Mouse (Mus musculus): ENCODE results near the gene Hcrtr2.

Hcrtr2 gene

GRCm38 (mm10) chr9:76323756-76324155 is at the start of gene Hcrtr2:
Hcrtr2 (minus strand) TSS chr9:76323856.
- DNase-seq (ENCODE audit: low read depth, low spot score), result no peak
- H3K36me3 ChIP-seq (ENCODE audit: control insufficient read depth, insufficient read depth, low read length, poor library complexity, severe bottlenecking), result no peaks in the 10 kb centered on the region
- H3K27me3 ChIP-seq (ENCODE audit: control insufficient read depth, insufficient read depth, low read length, poor library complexity, severe bottlenecking), result no peaks in the 10 kb centered on the region; the same call in 1 of the 2 replicates

GRCm38 (mm10) chr9:76364874-76365273 is 41.2 kb upstream of the Hcrtr2 start:
- Histone ChIP-seq H3K36me3 (ENCODE audit: control insufficient read depth, insufficient read depth, low read length, poor library complexity, severe bottlenecking) (no peaks in the 10 kb centered on the region), H3K27me3 (ENCODE audit: control insufficient read depth, insufficient read depth, low read length, poor library complexity, severe bottlenecking) (no peaks in the 10 kb centered on the region)
- DNase-seq (ENCODE audit: low read depth, low spot score), result peak; percentile 65

DNA sequence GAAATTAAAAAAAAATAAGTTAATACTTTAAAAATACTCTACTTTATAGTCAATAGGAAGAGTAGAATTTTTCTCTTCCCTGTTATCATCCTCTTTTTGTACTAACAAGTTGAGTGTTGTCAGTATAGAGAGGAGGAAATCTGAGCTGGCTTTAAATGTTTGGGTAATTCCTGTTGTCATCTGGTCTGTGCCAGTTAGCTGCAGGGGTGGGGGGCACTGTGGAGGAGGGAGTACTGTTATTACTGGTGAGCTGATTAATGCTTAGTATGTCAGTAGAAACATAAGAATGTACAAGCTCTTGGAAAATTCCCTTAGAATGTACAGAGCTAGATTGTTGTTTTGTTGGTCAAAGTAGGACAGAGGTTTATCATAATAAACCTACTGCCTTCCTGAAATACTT is 36.7 kb upstream of the Hcrtr2 start:
- H3K36me3 ChIP-seq (ENCODE audit: control insufficient read depth, insufficient read depth, low read length, poor library complexity, severe bottlenecking), result no peaks in the 10 kb centered on the region
- DNase-seq (ENCODE audit: low read depth, low spot score), result no peak
- no peaks in the 10 kb centered on the region for H3K27me3 ChIP-seq (ENCODE audit: control insufficient read depth, insufficient read depth, low read length, poor library complexity, severe bottlenecking)

GRCm38 (mm10) chr9:76352346-76352745 is 28.7 kb upstream of the Hcrtr2 start:
- Histone ChIP-seq H3K27me3 (ENCODE audit: control insufficient read depth, insufficient read depth, low read length, poor library complexity, severe bottlenecking) (no peaks in the 10 kb centered on the region), H3K36me3 (ENCODE audit: control insufficient read depth, insufficient read depth, low read length, poor library complexity, severe bottlenecking) (no peaks in the 10 kb centered on the region)
- DNase-seq (ENCODE audit: low read depth, low spot score), result no peak

DNA sequence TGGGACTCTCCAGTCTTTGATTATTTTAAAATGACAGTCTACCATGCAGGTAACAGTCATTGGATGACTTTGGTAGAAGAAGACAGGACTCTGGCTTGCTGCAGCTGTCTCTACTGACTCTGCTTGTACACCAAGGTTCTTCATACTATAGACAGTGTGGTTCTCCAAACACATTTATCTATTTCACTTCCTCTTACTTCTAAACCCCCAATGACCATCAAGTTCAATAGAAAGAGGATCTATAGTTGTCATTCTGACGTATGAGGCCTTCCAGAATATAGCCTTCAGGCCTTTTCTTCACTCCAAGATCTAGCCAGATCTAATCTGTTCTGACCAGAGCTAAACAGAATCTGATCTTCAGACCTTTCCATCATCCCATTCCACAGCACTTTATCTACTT is 23.6 kb upstream of the Hcrtr2 start:
- Histone ChIP-seq H3K27me3 (ENCODE audit: control insufficient read depth, insufficient read depth, low read length, poor library complexity, severe bottlenecking) (no peaks in the 10 kb centered on the region), H3K36me3 (ENCODE audit: control insufficient read depth, insufficient read depth, low read length, poor library complexity, severe bottlenecking) (no peaks in the 10 kb centered on the region)
- DNase-seq (ENCODE audit: low read depth, low spot score), result peak; percentile 51

- no peaks in the 10 kb centered on the region for H3K27me3 ChIP-seq (ENCODE audit: control insufficient read depth, insufficient read depth, low read length, poor library complexity, severe bottlenecking)
- no peak for DNase-seq (ENCODE audit: low read depth, low spot score)
- no peaks in the 10 kb centered on the region for H3K36me3 ChIP-seq (ENCODE audit: control insufficient read depth, insufficient read depth, low read length, poor library complexity, severe bottlenecking)
Measured at GRCm38 (mm10) chr9:76331081-76331480, 7.4 kb upstream of the Hcrtr2 start.

DNA sequence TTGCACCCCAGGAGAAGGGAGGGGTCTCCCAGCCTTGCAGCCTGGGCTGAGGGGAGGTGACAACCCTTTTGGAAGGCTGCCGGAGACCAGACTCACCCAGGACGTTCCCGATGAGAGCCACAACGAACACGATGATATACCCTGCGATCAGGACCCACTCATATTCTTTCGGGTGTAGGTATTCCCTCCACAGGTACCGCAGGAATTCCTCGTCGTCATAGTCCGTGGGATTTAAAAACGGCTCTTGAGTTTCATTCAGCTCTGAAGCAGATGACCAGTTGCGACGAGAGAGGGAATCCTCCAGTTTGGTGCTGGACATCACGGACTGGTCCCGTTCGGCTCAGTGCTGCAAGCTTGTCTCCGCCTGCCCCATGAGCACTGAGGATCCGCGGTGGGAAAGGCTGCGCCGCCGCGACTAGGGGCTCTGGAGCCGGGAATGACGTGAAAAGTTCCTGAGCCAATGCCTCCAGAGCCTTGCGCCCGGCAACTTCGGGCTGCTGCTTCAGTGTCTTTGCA is 412 bp downstream of the Hcrtr2 start:
- no peaks in the 10 kb centered on the region for H3K36me3 ChIP-seq (ENCODE audit: control insufficient read depth, insufficient read depth, low read length, poor library complexity, severe bottlenecking)
- no peak for DNase-seq (ENCODE audit: low read depth, low spot score)
- no peaks in the 10 kb centered on the region; the same call in 1 of the 2 replicates for H3K27me3 ChIP-seq (ENCODE audit: control insufficient read depth, insufficient read depth, low read length, poor library complexity, severe bottlenecking)

GRCm38 (mm10) chr9:76322122-76323052 is 1.3 kb downstream of the Hcrtr2 start:
- H3K36me3 ChIP-seq (ENCODE audit: control insufficient read depth, insufficient read depth, low read length, poor library complexity, severe bottlenecking), result no peaks in the 10 kb centered on the region
- DNase-seq (ENCODE audit: low read depth, low spot score), result no peak
- no peaks in the 10 kb centered on the region; the same call in 1 of the 2 replicates for H3K27me3 ChIP-seq (ENCODE audit: control insufficient read depth, insufficient read depth, low read length, poor library complexity, severe bottlenecking)

- Histone ChIP-seq H3K27me3 (ENCODE audit: control insufficient read depth, insufficient read depth, low read length, poor library complexity, severe bottlenecking) (no peaks in the 10 kb centered on the region; the same call in 1 of the 2 replicates), H3K36me3 (ENCODE audit: control insufficient read depth, insufficient read depth, low read length, poor library complexity, severe bottlenecking) (no peaks in the 10 kb centered on the region)
- DNase-seq (ENCODE audit: low read depth, low spot score), result no peak
Measured at GRCm38 (mm10) chr9:76321589-76321988, 2.1 kb downstream of the Hcrtr2 start.

DNA sequence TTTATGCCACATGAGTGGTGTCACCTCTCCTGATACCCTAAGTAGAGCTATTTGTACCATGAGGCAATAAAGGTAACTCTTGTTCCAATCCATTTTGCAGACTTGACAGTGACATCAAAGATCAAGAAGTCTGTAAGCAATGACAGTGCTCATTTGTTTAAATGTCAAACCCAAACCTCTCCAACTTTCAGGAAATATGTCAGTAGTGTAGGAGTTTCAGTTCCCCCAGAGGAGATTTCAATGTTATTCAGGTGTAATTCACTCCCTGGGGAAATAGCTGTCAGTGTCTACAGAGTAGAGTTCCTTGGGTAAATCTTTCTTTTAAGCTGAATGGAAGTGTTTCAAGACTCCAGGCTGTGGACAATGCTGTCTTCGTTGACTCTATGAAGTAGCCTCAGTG is 2.9 kb downstream of the Hcrtr2 start:
- DNase-seq (ENCODE audit: low read depth, low spot score), result peak; percentile 65
- H3K36me3 ChIP-seq (ENCODE audit: control insufficient read depth, insufficient read depth, low read length, poor library complexity, severe bottlenecking), result no peaks in the 10 kb centered on the region

GRCm38 (mm10) chr9:76318302-76318701 is 5.4 kb downstream of the Hcrtr2 start:
- no peaks in the 10 kb centered on the region for H3K36me3 ChIP-seq (ENCODE audit: control insufficient read depth, insufficient read depth, low read length, poor library complexity, severe bottlenecking)
- DNase-seq (ENCODE audit: low read depth, low spot score), result peak; percentile 67
- H3K27me3 ChIP-seq (ENCODE audit: control insufficient read depth, insufficient read depth, low read length, poor library complexity, severe bottlenecking), result no peaks in the 10 kb centered on the region; the same call in 1 of the 2 replicates

More for the DNA sequence above, 2.9 kb downstream of the Hcrtr2 start:
- H3K27me3 ChIP-seq (ENCODE audit: control insufficient read depth, insufficient read depth, low read length, poor library complexity, severe bottlenecking), result no peaks in the 10 kb centered on the region; the same call in 1 of the 2 replicates

DNA sequence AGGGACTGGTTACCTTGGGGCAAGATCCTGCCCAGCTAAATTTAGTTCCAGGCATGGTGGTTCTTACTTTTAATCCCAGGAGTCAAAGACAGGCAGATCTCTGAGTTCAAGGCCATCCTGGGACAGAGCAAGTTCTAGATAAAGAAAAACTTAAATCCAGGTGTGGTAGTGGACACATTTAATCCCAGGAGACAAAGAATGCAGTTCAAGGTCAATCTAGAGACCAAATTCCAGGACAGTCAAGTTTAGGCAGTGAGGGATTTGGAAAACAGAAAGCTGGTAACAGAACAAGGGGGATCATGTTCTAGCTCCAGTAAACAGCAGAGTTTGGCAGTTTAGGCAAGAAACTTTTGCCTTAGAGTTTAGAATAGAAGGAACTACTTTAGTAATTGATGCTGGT is 8.6 kb downstream of the Hcrtr2 start:
- DNase-seq (ENCODE audit: low read depth, low spot score), result no peak
- no peaks in the 10 kb centered on the region for H3K36me3 ChIP-seq (ENCODE audit: control insufficient read depth, insufficient read depth, low read length, poor library complexity, severe bottlenecking)
- no peaks in the 10 kb centered on the region for H3K27me3 ChIP-seq (ENCODE audit: control insufficient read depth, insufficient read depth, low read length, poor library complexity, severe bottlenecking)

DNA sequence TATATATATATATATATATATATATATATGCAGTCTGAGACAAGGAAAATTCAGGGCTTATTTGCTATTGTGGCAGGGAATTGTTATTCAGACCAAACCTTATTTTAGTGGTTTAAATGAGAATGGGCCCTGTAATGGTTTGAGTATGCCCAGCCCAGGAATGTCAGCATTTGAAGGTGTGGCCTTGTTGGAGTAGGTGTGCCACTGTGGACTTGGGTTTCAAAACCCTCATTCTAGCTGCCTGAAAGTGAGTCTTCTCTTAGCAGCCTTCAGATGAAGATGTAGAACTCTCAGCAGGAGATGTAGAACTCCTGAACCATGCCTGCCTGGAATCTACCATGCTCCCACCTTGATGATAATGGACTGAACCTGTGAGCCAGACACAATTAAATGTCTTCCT is 9.7 kb downstream of the Hcrtr2 start:
- Histone ChIP-seq H3K36me3 (ENCODE audit: control insufficient read depth, insufficient read depth, low read length, poor library complexity, severe bottlenecking) (no peaks in the 10 kb centered on the region), H3K27me3 (ENCODE audit: control insufficient read depth, insufficient read depth, low read length, poor library complexity, severe bottlenecking) (no peaks in the 10 kb centered on the region)
- DNase-seq (ENCODE audit: low read depth, low spot score), result no peak

DNA sequence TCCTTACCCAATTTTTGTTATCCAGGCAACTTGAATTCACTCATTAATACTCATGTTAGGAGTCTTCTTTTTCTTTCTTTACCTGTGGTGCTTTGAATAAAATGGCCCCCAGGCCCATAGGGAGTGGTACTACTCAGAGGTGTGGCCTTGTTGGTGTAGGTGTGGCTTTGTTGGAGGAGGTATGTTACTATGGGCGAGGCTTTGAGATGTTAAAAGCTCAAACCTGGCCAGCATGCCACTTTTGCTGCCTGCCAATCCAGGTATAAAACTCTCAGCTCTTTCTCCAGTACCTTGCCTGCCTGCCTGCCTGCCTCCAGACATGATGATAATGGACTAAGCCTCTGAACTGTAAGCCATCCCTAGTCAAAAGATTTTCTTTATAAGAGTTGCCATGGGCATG is 11.4 kb downstream of the Hcrtr2 start:
- no peak for DNase-seq (ENCODE audit: low read depth, low spot score)
- Histone ChIP-seq H3K27me3 (ENCODE audit: control insufficient read depth, insufficient read depth, low read length, poor library complexity, severe bottlenecking) (no peaks in the 10 kb centered on the region), H3K36me3 (ENCODE audit: control insufficient read depth, insufficient read depth, low read length, poor library complexity, severe bottlenecking) (no peaks in the 10 kb centered on the region)

- Histone ChIP-seq H3K36me3 (ENCODE audit: control insufficient read depth, insufficient read depth, low read length, poor library complexity, severe bottlenecking) (no peaks in the 10 kb centered on the region), H3K27me3 (ENCODE audit: control insufficient read depth, insufficient read depth, low read length, poor library complexity, severe bottlenecking) (no peaks in the 10 kb centered on the region)
- no peak for DNase-seq (ENCODE audit: low read depth, low spot score)
Measured at GRCm38 (mm10) chr9:76291384-76291783, 32.3 kb downstream of the Hcrtr2 start.
